Mouse (Mus musculus) testis, adult 2 months (tissue): Measurements from ENCODE around the gene H1f0.

Experiments
- CTCF ChIP-seq: fragments of 200-500 bp; IDR thresholded peaks from 2 replicates; pipeline ENCODE4 v1.5.1; 2012; ENCODE audit warnings: low read depth, mild to moderate bottlenecking, inconsistent platforms, low read length, moderate library complexity; ENCODE audit not compliant: control insufficient read depth, insufficient read depth, insufficient replicate concordance
- POLR2A ChIP-seq: fragments of 200-500 bp; IDR thresholded peaks from 2 replicates; pipeline ENCODE4 v1.6.1; 2012; ENCODE audit warnings: low read depth, mild to moderate bottlenecking, inconsistent platforms, low read length, moderate library complexity; ENCODE audit not compliant: control insufficient read depth

- no peak for TF ChIP-seq CTCF
- no peak for TF ChIP-seq POLR2A
These were observed 39.7 kb upstream of the H1f0 start for GRCm38 (mm10) chr15:78988499-78988971.
